Mouse (Mus musculus) cerebellum, adult 2 months (tissue): ENCODE measurements around the gene Lurap1.

Experiments used
- CTCF ChIP-seq: fragments of 200-500 bp; IDR thresholded peaks from 2 replicates; pipeline ENCODE4 v1.5.1; 2011; ENCODE audit warnings: low read depth, mild to moderate bottlenecking, control low read depth, low read length, moderate library complexity, borderline replicate concordance; ENCODE audit not compliant: insufficient read depth
- POLR2A ChIP-seq: fragments of 200-500 bp; IDR thresholded peaks from 2 replicates; pipeline ENCODE4 v1.6.1; 2011; ENCODE audit warnings: low read length, control low read depth, borderline replicate concordance; ENCODE audit not compliant: insufficient read depth

DNA sequence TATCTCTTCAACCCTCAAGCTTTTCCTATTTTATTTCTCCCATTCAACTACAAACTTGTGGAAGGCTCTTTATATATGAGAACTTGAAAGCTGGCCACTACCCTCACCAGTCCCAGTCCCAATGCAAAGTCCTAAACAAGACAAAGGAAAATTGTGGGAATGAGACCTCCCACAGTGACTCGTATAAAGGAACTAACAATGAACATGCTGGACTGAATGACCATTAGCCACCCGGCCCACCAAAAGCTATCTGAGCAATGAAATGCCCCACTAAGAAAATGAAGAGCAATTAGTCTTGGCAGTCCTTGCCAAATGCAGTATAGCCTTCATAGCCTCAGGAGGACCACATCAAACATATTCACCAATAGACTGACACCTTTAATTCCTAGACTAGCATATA lies 39.7 kb downstream of the Lurap1 start:
- TF ChIP-seq CTCF (no peak), POLR2A (no peak)
